Comparison of ENCODE assay signal across 8 mouse cellular contexts in the genomic region with DNA sequence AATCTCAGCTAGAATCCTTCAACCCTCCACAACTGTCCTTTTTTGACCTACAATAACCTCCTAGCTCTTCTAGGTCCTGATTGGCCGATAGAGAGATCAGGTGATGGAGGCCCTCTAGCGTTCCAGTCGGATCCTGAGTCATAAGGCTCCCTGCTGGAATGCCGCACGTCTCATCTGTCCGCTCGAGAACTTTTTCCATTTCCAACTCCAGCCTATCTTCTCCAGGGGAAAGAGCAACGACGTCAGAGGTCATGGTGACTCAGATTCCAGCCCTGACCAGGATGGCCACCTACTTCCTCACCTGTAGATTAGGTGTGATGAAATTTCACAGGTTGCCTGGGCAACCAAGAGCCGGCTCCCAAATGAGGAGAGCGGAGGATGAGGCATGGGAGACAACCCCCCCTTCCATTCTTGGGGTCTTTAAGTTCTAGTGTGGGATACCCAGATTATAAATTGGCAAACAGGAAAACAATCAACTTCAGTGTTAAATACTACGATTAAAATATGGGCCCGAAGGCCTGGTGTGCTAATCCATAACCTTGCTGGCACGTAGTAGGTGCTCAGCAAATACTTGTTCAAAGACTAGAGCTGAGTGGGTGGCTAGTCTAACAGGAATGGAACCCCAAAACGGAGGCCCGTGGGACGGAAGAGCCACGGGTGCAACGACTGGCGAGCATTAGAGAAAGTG. TPM values are rescaled to one million over a fixed set of nuclear protein-coding genes. Genes with fewer than 3 reads are reported as not detected.
DNase-seq lines count a peak whose midpoint lies in the region; ATAC-seq lines count a peak whose summit lies in the region.

No protein-coding gene starts in this region.

- H3K27me3 ChIP-seq in embryonic facial prominence, embryonic 13.5 days, result no peaks in the 10 kb centered on the region
- H3K27me3 ChIP-seq in heart, embryonic 11.5 days (ENCODE audit: control insufficient read depth, insufficient read depth, low read length), result no peaks in the 10 kb centered on the region
- no peaks in the 10 kb centered on the region for H3K27me3 ChIP-seq in kidney, embryonic 14.5 days (ENCODE audit: control insufficient read depth, insufficient read depth, low read length)
- H3K27me3 ChIP-seq in neural tube, embryonic 14.5 days (ENCODE audit: control insufficient read depth, insufficient read depth, low read length), result no peaks in the 10 kb centered on the region

- peak overlapping the region; percentile 91 for H3K9ac ChIP-seq in embryonic facial prominence, embryonic 13.5 days
- H3K9ac ChIP-seq in heart, embryonic 11.5 days (ENCODE audit: low read depth, low read length), result peak overlapping the region; percentile 94
- H3K9ac ChIP-seq in kidney, embryonic 14.5 days (ENCODE audit: low read depth, low read length), result peak overlapping the region; percentile 73
- H3K9ac ChIP-seq in neural tube, embryonic 14.5 days (replicated peaks; ENCODE audit: low read depth, low read length), result peak overlapping the region; percentile 54; the same call in 1 of the 2 replicates

- peaks cover 15% of the 10 kb centered on the region; the same call in 1 of the 2 replicates for H3K4me1 ChIP-seq in embryonic facial prominence, embryonic 13.5 days
- H3K4me1 ChIP-seq in heart, embryonic 11.5 days (ENCODE audit: control insufficient read depth, insufficient read depth, low read length), result peaks cover 9% of the 10 kb centered on the region; the same call in 1 of the 2 replicates
- H3K4me1 ChIP-seq in kidney, embryonic 14.5 days (ENCODE audit: control insufficient read depth, insufficient read depth, low read length), result peaks cover 20% of the 10 kb centered on the region
- H3K4me1 ChIP-seq in neural tube, embryonic 14.5 days (ENCODE audit: control insufficient read depth, insufficient read depth, low read length), result peaks cover 4% of the 10 kb centered on the region; the same call in 1 of the 2 replicates

- WGBS in embryonic facial prominence, embryonic 13.5 days, result 18% methylated on average over 20 of the region's 20 CpGs
- WGBS in heart, embryonic 11.5 days (ENCODE audit: insufficient replicate concordance), result 13% methylated on average over 20 of the region's 20 CpGs
- 23% methylated on average over 20 of the region's 20 CpGs for WGBS in kidney, embryonic 14.5 days
- 24% methylated on average over 20 of the region's 20 CpGs for WGBS in neural tube, embryonic 14.5 days

- peak; percentile 81 for DNase-seq in A20 (ENCODE audit: low read depth, low spot score)
- DNase-seq in WW6 (ENCODE audit: low read depth, low spot score), result peak; percentile 43
- peak; percentile 79 to 88 for DNase-seq in lung, adult 18-20 months
- peak; percentile 34 to 37 for DNase-seq in thymus, postnatal 36 days

- peak overlapping the region; percentile 95 for H3K4me2 ChIP-seq in embryonic facial prominence, embryonic 13.5 days
- peak overlapping the region; percentile 99 for H3K4me2 ChIP-seq in heart, embryonic 11.5 days
- H3K4me2 ChIP-seq in kidney, embryonic 14.5 days (replicated peaks; ENCODE audit: low read depth, low read length), result peak overlapping the region; percentile 74
- H3K4me2 ChIP-seq in neural tube, embryonic 14.5 days (ENCODE audit: low read depth, low read length), result peak overlapping the region; percentile 76

- H3K9me3 ChIP-seq in embryonic facial prominence, embryonic 13.5 days, result no peaks in the 10 kb centered on the region
- no peaks in the 10 kb centered on the region for H3K9me3 ChIP-seq in heart, embryonic 11.5 days (replicated peaks; ENCODE audit: control insufficient read depth, low read length)
- no peaks in the 10 kb centered on the region for H3K9me3 ChIP-seq in kidney, embryonic 14.5 days (ENCODE audit: control insufficient read depth, low read length)
- no peaks in the 10 kb centered on the region for H3K9me3 ChIP-seq in neural tube, embryonic 14.5 days (ENCODE audit: control insufficient read depth, low read length)

- peak overlapping the region; percentile 72 for H3K27ac ChIP-seq in embryonic facial prominence, embryonic 13.5 days
- peak overlapping the region; percentile 86 for H3K27ac ChIP-seq in heart, embryonic 11.5 days (ENCODE audit: low read depth, low read length)
- H3K27ac ChIP-seq in kidney, embryonic 14.5 days (ENCODE audit: low read depth, low read length), result peak overlapping the region; percentile 76; the same call in 1 of the 2 replicates
- H3K27ac ChIP-seq in neural tube, embryonic 14.5 days (ENCODE audit: low read depth, low read length), result no peak overlapping the region

- peak overlapping the region; percentile 62 for H3K4me3 ChIP-seq in embryonic facial prominence, embryonic 13.5 days
- peak overlapping the region; percentile 71 for H3K4me3 ChIP-seq in heart, embryonic 11.5 days (ENCODE audit: low read depth, low read length)
- H3K4me3 ChIP-seq in kidney, embryonic 14.5 days (ENCODE audit: low read length), result peak overlapping the region; percentile 49
- H3K4me3 ChIP-seq in neural tube, embryonic 14.5 days (ENCODE audit: low read depth, low read length), result peak overlapping the region; percentile 38

- H3K36me3 ChIP-seq in embryonic facial prominence, embryonic 13.5 days, result no peaks in the 10 kb centered on the region
- H3K36me3 ChIP-seq in heart, embryonic 11.5 days (ENCODE audit: control insufficient read depth, insufficient read depth, low read length), result no peaks in the 10 kb centered on the region
- H3K36me3 ChIP-seq in kidney, embryonic 14.5 days (ENCODE audit: control insufficient read depth, insufficient read depth, low read length), result no peaks in the 10 kb centered on the region
- no peaks in the 10 kb centered on the region for H3K36me3 ChIP-seq in neural tube, embryonic 14.5 days (ENCODE audit: control insufficient read depth, insufficient read depth, low read length)

- no peak for ATAC-seq in embryonic facial prominence, embryonic 13.5 days (ENCODE audit: insufficient number of reproducible peaks, insufficient read depth, low FRiP score, low TSS enrichment, low read depth)
- ATAC-seq in heart, embryonic 11.5 days (replicated peaks; ENCODE audit: insufficient number of reproducible peaks, low FRiP score, low TSS enrichment), result 0 out of 2 replicates have a peak, but pooled peaks have one; percentile 67
- 0 out of 2 replicates have a peak, but pooled peaks have one; percentile 37 for ATAC-seq in kidney, embryonic 14.5 days (ENCODE audit: low FRiP score, low TSS enrichment)
- ATAC-seq in neural tube, embryonic 14.5 days (ENCODE audit: low read depth), result no peak

RNA-seq across cellular contexts. Expression of gene Tmco4, which starts 0.4 kb away (rescaled TPM):
- polyA plus RNA-seq in embryonic facial prominence, embryonic 13.5 days (2015; fragmentation: Nextera tagmentation; extraction: Ambion mirVana), result 3.3 and 3.4 TPM in 2 replicates
- 3.0 TPM in 2 replicates for polyA plus RNA-seq in heart, embryonic 11.5 days (2014; fragmentation: Nextera tagmentation; extraction: Ambion mirVana)
- 3.5 and 4.7 TPM in 2 replicates for polyA plus RNA-seq in kidney, embryonic 14.5 days (2014; fragmentation: Nextera tagmentation; extraction: Ambion mirVana)
- 1.1 TPM in 2 replicates for polyA plus RNA-seq in neural tube, embryonic 14.5 days (2014; fragmentation: Nextera tagmentation; extraction: Ambion mirVana)

RNA-seq across cellular contexts. Expression of gene Rnf186, which starts 5.4 kb away (rescaled TPM):
- not detected in 2 replicates for polyA plus RNA-seq in embryonic facial prominence, embryonic 13.5 days (2015; fragmentation: Nextera tagmentation; extraction: Ambion mirVana)
- not detected in 2 replicates for polyA plus RNA-seq in heart, embryonic 11.5 days (2014; fragmentation: Nextera tagmentation; extraction: Ambion mirVana)
- 4.3 and 5.8 TPM in 2 replicates for polyA plus RNA-seq in kidney, embryonic 14.5 days (2014; fragmentation: Nextera tagmentation; extraction: Ambion mirVana)
- polyA plus RNA-seq in neural tube, embryonic 14.5 days (2014; fragmentation: Nextera tagmentation; extraction: Ambion mirVana), result not detected in 2 replicates

RNA-seq across cellular contexts. Expression of gene Otud3, which starts 58.5 kb away (rescaled TPM):
- 2.7 and 2.8 TPM in 2 replicates for polyA plus RNA-seq in embryonic facial prominence, embryonic 13.5 days (2015; fragmentation: Nextera tagmentation; extraction: Ambion mirVana)
- polyA plus RNA-seq in heart, embryonic 11.5 days (2014; fragmentation: Nextera tagmentation; extraction: Ambion mirVana), result 3.4 and 4.2 TPM in 2 replicates
- polyA plus RNA-seq in kidney, embryonic 14.5 days (2014; fragmentation: Nextera tagmentation; extraction: Ambion mirVana), result 3.0 and 4.2 TPM in 2 replicates
- 2.6 and 3.3 TPM in 2 replicates for polyA plus RNA-seq in neural tube, embryonic 14.5 days (2014; fragmentation: Nextera tagmentation; extraction: Ambion mirVana)

Comparison
In these comparisons a context has a peak if more than half of its experiments do, and no peak if none do; other contexts are left out.
1. ATAC-seq: peak in heart, embryonic 11.5 days (single experiment) and kidney, embryonic 14.5 days (single experiment); none in embryonic facial prominence, embryonic 13.5 days (single experiment) and neural tube, embryonic 14.5 days (single experiment).
2. Peak in every context shown above with its lines, with median percentiles within 50 percentile points of each other: DNase-seq, H3K4me2 ChIP-seq, H3K4me3 ChIP-seq and H3K9ac ChIP-seq.